In genomic region chr11:12197542-12197941, GRCm38 (mm10) we compare ENCODE assay signal across 25 mouse cellular contexts.
"Had no signal": no experiment of that assay in that cellular context is flagged by ENCODE, and none has a peak within 500 bp of the region (broad histone marks: within the 10 kb centered on the region; RNA-seq: fewer than 3 reads in every experiment).

No protein-coding gene starts in this region.

- H3K9me3 ChIP-seq: heart, embryonic 13.5 days; heart, embryonic 15.5 days; hindbrain, embryonic 13.5 days; hindbrain, embryonic 15.5 days; kidney, embryonic 15.5 days; limb, embryonic 13.5 days had no signal

- H3K4me2 ChIP-seq: heart, embryonic 11.5 days; heart, embryonic 13.5 days; heart, embryonic 15.5 days; hindbrain, embryonic 13.5 days; hindbrain, embryonic 15.5 days; kidney, embryonic 15.5 days; limb, embryonic 13.5 days had no signal

- ATAC-seq: forebrain, embryonic 16.5 days; hindbrain, postnatal 0 days; intestine, embryonic 16.5 days had no signal

- H3K36me3 ChIP-seq: heart, embryonic 13.5 days; heart, embryonic 15.5 days; hindbrain, embryonic 13.5 days; hindbrain, embryonic 15.5 days; kidney, embryonic 15.5 days; limb, embryonic 13.5 days had no signal

- H3K27me3 ChIP-seq: heart, embryonic 15.5 days; hindbrain, embryonic 13.5 days; hindbrain, embryonic 15.5 days; kidney, embryonic 15.5 days; limb, embryonic 13.5 days had no signal

- H3K4me1 ChIP-seq: heart, embryonic 13.5 days; heart, embryonic 15.5 days; hindbrain, embryonic 13.5 days; hindbrain, embryonic 15.5 days; kidney, embryonic 15.5 days; limb, embryonic 13.5 days had no signal

- H3K4me3 ChIP-seq: heart, adult 2 months; heart, embryonic 13.5 days; heart, embryonic 15.5 days; hindbrain, embryonic 13.5 days; hindbrain, embryonic 15.5 days; kidney, embryonic 15.5 days; limb, embryonic 13.5 days had no signal

- H3K9ac ChIP-seq: heart, embryonic 13.5 days; heart, embryonic 15.5 days; hindbrain, embryonic 13.5 days; hindbrain, embryonic 15.5 days; kidney, embryonic 15.5 days; limb, embryonic 13.5 days had no signal

- H3K27ac ChIP-seq: heart, adult 2 months; heart, embryonic 13.5 days; heart, embryonic 15.5 days; hindbrain, embryonic 13.5 days; hindbrain, embryonic 15.5 days; hindbrain, postnatal 0 days; kidney, embryonic 15.5 days; kidney, postnatal 0 days; limb, embryonic 13.5 days had no signal

- DNase-seq: gastrocnemius, postnatal 14 days; gastrocnemius, postnatal 36 days; heart, adult 11 months; heart, adult 2 months; heart, postnatal 14 days; heart, postnatal 36 days; kidney, adult 11 months; kidney, adult 2 months; kidney, adult 9 months; kidney, postnatal 14 days; kidney, postnatal 36 days; layer of hippocampus, adult 9-11 months; layer of hippocampus, postnatal 36 days; left cerebral cortex, postnatal 4 days had no signal
